Mouse (Mus musculus) embryonic facial prominence, embryonic 14.5 days (tissue): ENCODE measurements around the gene Snapc5. TPM values are rescaled to one million over a fixed set of nuclear protein-coding genes. Genes with fewer than 3 reads are reported as not detected.
"Not testable (repeated sequence)": the region's sequence is repeated elsewhere in the genome, so short reads cannot be mapped to it uniquely, and the experiment has no call there.

ENCODE experiments used
- ATAC-seq: fragments of 200-750 bp; cut with Nextera tagmentation; 2 replicates; pipeline ENCODE4 v1.8.0; 2017; ENCODE audit warnings: low read depth, moderate number of reproducible peaks, moderate TSS enrichment
- DNase-seq: peaks from one replicate; pipeline ENCODE4 v3.0.0-alpha.2; 2015; ENCODE audit warnings: low spot score
- H3K27ac ChIP-seq: fragments of 300-500 bp; sonication (generic); replicated peaks from 2 replicates; pipeline ENCODE4 v1.5.1; 2014; ENCODE audit warnings: low read depth, mild to moderate bottlenecking, low read length, moderate library complexity
- H3K27me3 ChIP-seq: fragments of 300-500 bp; sonication (generic); replicated peaks from 2 replicates; pipeline ENCODE4 v1.6.1; 2014; ENCODE audit warnings: low read length; ENCODE audit not compliant: control insufficient read depth, insufficient read depth
- H3K36me3 ChIP-seq: fragments of 300-500 bp; sonication (generic); 2 replicates; pipeline ENCODE4 v1.6.1; 2014; ENCODE audit warnings: low read length, mixed read lengths; ENCODE audit not compliant: control insufficient read depth, insufficient read depth
- H3K4me1 ChIP-seq: fragments of 300-500 bp; sonication (generic); 2 replicates; pipeline ENCODE4 v1.6.1; 2014; ENCODE audit warnings: antibody characterized with exemption, low read length; ENCODE audit not compliant: control insufficient read depth, insufficient read depth
- H3K4me2 ChIP-seq: fragments of 300-500 bp; sonication (generic); 2 replicates; pipeline ENCODE4 v1.6.1; 2014; ENCODE audit warnings: low read depth, mild to moderate bottlenecking, low read length, moderate library complexity, mixed read lengths
- H3K4me3 ChIP-seq: fragments of 300-500 bp; sonication (generic); 2 replicates; pipeline ENCODE4 v1.5.1; 2014; ENCODE audit warnings: low read depth, mild to moderate bottlenecking, low read length
- H3K9ac ChIP-seq: fragments of 300-500 bp; sonication (generic); 2 replicates; pipeline ENCODE4 v1.6.1; 2014; ENCODE audit warnings: low read depth, mild to moderate bottlenecking, low read length, moderate library complexity, mixed read lengths
- H3K9me3 ChIP-seq: fragments of 300-500 bp; sonication (generic); 2 replicates; pipeline ENCODE4 v1.6.1; 2016; ENCODE audit warnings: low read length; ENCODE audit not compliant: control insufficient read depth
- WGBS: fragments of 180-500 bp; shearing (Covaris S2); extraction: QIAGEN DNeasy Blood & Tissue Kit; methylation state at CpG from one replicate; pipeline ENCODE4 v1.1.7; 2014; 5-methylcytosine and 5-hydroxymethylcytosine counted together
- polyA plus RNA-seq: library from polyadenylated mRNA; unstranded; fragments of >200 nt; fragmentation: Nextera tagmentation; extraction: Ambion mirVana; gene quantifications from 2 replicates; pipeline ENCODE4 v1.2.1, GENCODE M21; 2014

The Snapc5 gene
- polyA plus RNA-seq, 1 experiment from 2014 or later = 19.2 TPM

DNA sequence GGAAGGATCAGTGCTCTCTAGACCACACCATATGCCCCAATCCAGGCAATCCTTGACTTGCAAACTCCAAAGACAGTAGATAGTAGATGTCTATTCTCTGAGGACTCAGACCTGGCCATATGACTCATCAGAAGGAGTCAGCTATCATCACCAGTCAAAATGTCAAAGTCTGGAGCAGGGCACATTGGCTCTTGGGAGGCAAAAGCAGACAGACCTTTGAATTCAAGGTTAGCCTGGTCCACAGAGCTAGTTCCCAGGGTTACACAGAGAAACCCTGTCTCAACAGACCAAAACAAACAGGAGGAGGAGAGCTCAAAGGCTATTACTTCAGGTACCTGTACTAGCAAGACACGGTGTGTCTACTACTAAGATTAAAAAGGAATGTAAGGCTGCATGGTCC lies 14.8 kb downstream of the Snapc5 start:
- Histone ChIP-seq H3K9ac (no peak overlapping the region), H3K27me3 (no peaks in the 10 kb centered on the region), H3K27ac (no peak overlapping the region), H3K9me3 (no peaks in the 10 kb centered on the region), H3K4me3 (no peak overlapping the region), H3K36me3 (peaks cover 55% of the 10 kb centered on the region), H3K4me1 (no peaks in the 10 kb centered on the region), H3K4me2 (no peak overlapping the region)
- DNase-seq = no peak
- ATAC-seq = no peak
- 88% methylated on average over 1 of the region's 1 CpGs for WGBS

- 63% methylated on average over 4 of the region's 4 CpGs for WGBS
- no peaks in the 10 kb centered on the region for H3K9me3 ChIP-seq
- ATAC-seq = no peak; the same call in 1 of the 2 replicates
- H3K27me3 ChIP-seq = no peaks in the 10 kb centered on the region
- H3K36me3 ChIP-seq = peaks cover 51% of the 10 kb centered on the region
- peak; percentile 19 for DNase-seq
- no peaks in the 10 kb centered on the region for H3K4me1 ChIP-seq
- H3K9ac ChIP-seq = no peak overlapping the region
- no peak overlapping the region for H3K4me2 ChIP-seq
- H3K27ac ChIP-seq = no peak overlapping the region
- no peak overlapping the region for H3K4me3 ChIP-seq
These were observed 16.5 kb downstream of the Snapc5 start for GRCm38 (mm10) chr9:64195554-64195953.

DNA sequence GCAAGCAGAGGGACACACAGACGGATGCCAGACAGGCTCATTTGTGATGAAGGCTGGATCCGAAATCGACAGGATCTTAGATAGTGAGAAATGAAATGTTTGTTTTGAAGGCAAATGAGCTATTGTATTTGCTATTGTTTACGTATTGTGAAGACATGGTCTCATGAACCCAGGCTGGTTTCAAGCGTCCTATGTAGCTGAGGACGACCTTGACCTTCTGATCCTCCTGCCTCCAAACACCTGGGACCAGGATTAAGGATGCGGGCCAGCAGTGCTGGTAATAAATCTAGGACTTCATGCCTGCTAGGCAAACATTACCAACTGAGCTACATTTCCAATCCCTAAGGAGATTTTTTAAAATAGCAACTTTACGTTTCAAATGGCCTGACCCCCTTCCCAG lies 18.4 kb downstream of the Snapc5 start:
- Histone ChIP-seq H3K4me1 (no peaks in the 10 kb centered on the region), H3K9me3 (no peaks in the 10 kb centered on the region), H3K27me3 (no peaks in the 10 kb centered on the region), H3K9ac (0 out of 2 replicates have a peak overlapping the region, but pooled peaks have one; percentile 14), H3K4me2 (no peak overlapping the region), H3K36me3 (peaks cover 42% of the 10 kb centered on the region), H3K4me3 (no peak overlapping the region), H3K27ac (no peak overlapping the region)
- 83% methylated on average over 8 of the region's 8 CpGs for WGBS
- ATAC-seq (no peak), DNase-seq (no peak)

GRCm38 (mm10) chr9:64198068-64198762 lies 19.1 kb downstream of the Snapc5 start:
- peaks cover 42% of the 10 kb centered on the region for H3K36me3 ChIP-seq
- no peaks in the 10 kb centered on the region for H3K27me3 ChIP-seq
- H3K4me2 ChIP-seq = no peak overlapping the region
- no peak overlapping the region for H3K9ac ChIP-seq
- no peaks in the 10 kb centered on the region for H3K4me1 ChIP-seq
- H3K4me3 ChIP-seq = no peak overlapping the region
- H3K27ac ChIP-seq = no peak overlapping the region
- H3K9me3 ChIP-seq = no peaks in the 10 kb centered on the region
- 95% methylated on average over 4 of the region's 5 CpGs for WGBS
- no peak for ATAC-seq
- DNase-seq = no peak

GRCm38 (mm10) chr9:64198763-64199418 lies 19.8 kb downstream of the Snapc5 start:
- ATAC-seq, H3K27ac ChIP-seq, H3K27me3 ChIP-seq, DNase-seq, H3K4me3 ChIP-seq, H3K9me3 ChIP-seq, H3K9ac ChIP-seq, H3K4me2 ChIP-seq, H3K4me1 ChIP-seq: not testable (repeated sequence)
- WGBS = 89% methylated on average over 7 of the region's 7 CpGs
- peaks cover 43% of the 10 kb centered on the region for H3K36me3 ChIP-seq

DNA sequence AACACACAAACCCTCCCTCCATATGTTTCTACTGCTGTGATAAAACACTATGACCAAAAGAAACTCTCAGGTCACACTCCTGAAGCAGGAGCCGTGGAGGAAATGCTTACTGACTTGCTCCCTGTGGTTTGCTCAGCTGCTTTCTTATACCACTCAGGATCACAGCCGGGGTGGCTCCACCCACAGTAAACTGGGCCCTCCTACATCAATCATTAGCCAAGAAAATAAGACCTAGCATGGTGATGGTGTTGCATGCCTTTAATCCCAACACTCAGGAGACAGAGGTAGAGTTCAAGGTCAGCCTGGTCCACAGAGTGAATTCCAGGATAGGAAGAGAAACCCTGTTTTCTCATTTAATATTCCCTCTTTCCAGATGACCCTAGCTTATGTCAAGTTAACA lies 20.8 kb downstream of the Snapc5 start:
- Histone ChIP-seq H3K9ac (no peak overlapping the region), H3K36me3 (peaks cover 54% of the 10 kb centered on the region)
- ATAC-seq = no peak

DNA sequence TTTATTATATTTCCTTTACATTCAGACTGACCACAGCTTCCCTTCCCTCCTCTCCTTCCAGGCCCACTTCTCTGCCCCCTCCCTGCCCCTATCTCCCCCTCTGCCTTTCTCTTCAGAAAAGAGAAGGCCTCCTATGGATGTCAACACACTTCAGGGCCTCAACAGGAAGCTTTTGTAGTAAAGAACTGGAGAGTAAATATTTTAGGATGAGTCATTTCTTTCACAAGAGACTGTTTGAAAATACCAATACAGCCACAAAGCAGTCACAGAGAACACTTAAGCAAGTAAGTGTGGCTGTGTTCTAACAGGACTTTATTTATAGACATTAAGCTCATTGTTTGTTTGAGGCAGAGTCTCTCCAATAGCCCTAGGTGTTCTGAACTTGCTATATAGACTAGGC lies 23.3 kb downstream of the Snapc5 start:
- Histone ChIP-seq H3K9me3 (no peaks in the 10 kb centered on the region), H3K4me1 (no peaks in the 10 kb centered on the region), H3K9ac (no peak overlapping the region), H3K4me3 (no peak overlapping the region), H3K36me3 (peaks cover 57% of the 10 kb centered on the region), H3K27me3 (no peaks in the 10 kb centered on the region), H3K4me2 (no peak overlapping the region), H3K27ac (no peak overlapping the region)
- ATAC-seq (no peak), DNase-seq (no peak)

More for the DNA sequence above, 20.8 kb downstream of the Snapc5 start:
- DNase-seq = no peak
- no peak overlapping the region for H3K4me3 ChIP-seq
- H3K9me3 ChIP-seq = no peaks in the 10 kb centered on the region
- no peak overlapping the region for H3K27ac ChIP-seq
- 69% methylated on average over 2 of the region's 2 CpGs for WGBS
- no peak overlapping the region for H3K4me2 ChIP-seq
- H3K27me3 ChIP-seq = no peaks in the 10 kb centered on the region
- no peaks in the 10 kb centered on the region for H3K4me1 ChIP-seq

DNA sequence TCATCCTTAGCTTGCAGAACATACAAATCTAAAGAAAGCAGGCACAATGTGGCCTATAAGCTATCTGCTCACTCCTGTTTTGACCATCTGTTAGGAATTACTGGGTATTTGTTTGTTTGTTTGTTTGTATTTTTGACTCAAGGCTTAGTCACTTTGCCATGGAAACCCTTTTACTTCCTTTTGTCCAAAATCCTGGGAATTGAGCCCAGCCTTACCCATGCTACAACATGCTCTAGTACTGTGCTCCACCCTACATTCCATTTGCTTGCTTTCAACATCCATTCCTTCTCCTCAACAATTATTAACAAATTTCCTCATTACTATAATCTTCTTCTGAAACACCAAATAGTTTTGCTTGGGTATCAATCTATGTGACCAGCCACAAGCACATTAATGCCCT lies 23.8 kb downstream of the Snapc5 start:
- Histone ChIP-seq H3K9ac (no peak overlapping the region), H3K4me2 (no peak overlapping the region), H3K27ac (no peak overlapping the region), H3K4me1 (no peaks in the 10 kb centered on the region), H3K27me3 (no peaks in the 10 kb centered on the region), H3K36me3 (peaks cover 55% of the 10 kb centered on the region), H3K4me3 (no peak overlapping the region), H3K9me3 (no peaks in the 10 kb centered on the region)
- DNase-seq = no peak
- ATAC-seq = no peak
